Mouse (Mus musculus) myocyte (in vitro differentiated cells): ENCODE results near the gene Cdhr2. TPM values are rescaled to one million over a fixed set of nuclear protein-coding genes. Genes with fewer than 3 reads are reported as not detected.

Source experiments
- H3K27me3 ChIP-seq: one replicate; pipeline ENCODE4 v1.6.1; 2011; ENCODE audit not compliant: control insufficient read depth, insufficient read depth, insufficient read length
- H3K36me3 ChIP-seq: one replicate; pipeline ENCODE4 v1.6.1; 2011; ENCODE audit not compliant: control insufficient read depth, insufficient read depth
- H3K4me2 ChIP-seq: one replicate; pipeline ENCODE4 v1.6.1; 2011; ENCODE audit warnings: low read depth, control low read depth
- H3K4me3 ChIP-seq: one replicate; pipeline ENCODE4 v1.5.1; 2011; ENCODE audit warnings: mild to moderate bottlenecking, control low read depth, moderate library complexity
- H3K79me2 ChIP-seq: one replicate; pipeline ENCODE4 v1.6.1; 2011; ENCODE audit not compliant: control insufficient read depth, insufficient read depth
- H3ac ChIP-seq: one replicate; pipeline ENCODE4 v1.6.1; 2011; ENCODE audit not compliant: control insufficient read depth, insufficient read length
- CEBPB ChIP-seq: IDR thresholded peaks from 2 replicates; pipeline ENCODE4 v1.6.1; 2011; ENCODE audit warnings: mild to moderate bottlenecking, moderate library complexity; ENCODE audit not compliant: poor library complexity, insufficient read depth, severe bottlenecking
- E2F4 ChIP-seq: IDR thresholded peaks from one replicate; pipeline ENCODE4 v1.6.1; 2011; ENCODE audit warnings: mild to moderate bottlenecking, control low read depth, moderate library complexity; ENCODE audit not compliant: insufficient read depth
- MAX ChIP-seq: IDR thresholded peaks from one replicate; pipeline ENCODE4 v1.6.1; 2011; ENCODE audit warnings: low read depth, mild to moderate bottlenecking, control low read depth
- MYOD1 ChIP-seq, 3 experiments: IDR thresholded peaks; one replicate each; pipeline ENCODE4 v1.6.1; 2011; ENCODE audit warnings: control low read depth in 2 of 3, low read depth in 2 of 3, mild to moderate bottlenecking in 2 of 3, moderate library complexity in 1 of 3; ENCODE audit not compliant: insufficient read length in 2 of 3, control insufficient read depth in 1 of 3
- MYOG ChIP-seq, 3 experiments: IDR thresholded peaks; one replicate each; pipeline ENCODE4 v1.6.1; 2011; ENCODE audit warnings: control low read depth in 2 of 3, low read depth in 2 of 3, mild to moderate bottlenecking in 2 of 3; ENCODE audit not compliant: insufficient read length in 2 of 3, control insufficient read depth in 1 of 3, insufficient read depth in 1 of 3
- POLR2A ChIP-seq: IDR thresholded peaks from one replicate; pipeline ENCODE4 v1.6.1; 2011; ENCODE audit warnings: low read depth, mild to moderate bottlenecking, control low read depth, moderate library complexity; ENCODE audit not compliant: insufficient read length
- POLR2AphosphoS2 ChIP-seq: IDR thresholded peaks from one replicate; pipeline ENCODE4 v1.6.1; 2011; ENCODE audit warnings: low read depth, control low read depth; ENCODE audit not compliant: insufficient read length
- REST ChIP-seq: IDR thresholded peaks from one replicate; pipeline ENCODE4 v1.6.1; 2011; ENCODE audit warnings: mild to moderate bottlenecking, control low read depth, moderate library complexity; ENCODE audit not compliant: insufficient read depth, insufficient read length
- SRF ChIP-seq: IDR thresholded peaks from one replicate; pipeline ENCODE4 v1.6.1; 2011; ENCODE audit warnings: low read depth; ENCODE audit not compliant: control insufficient read depth, insufficient read length
- TCF12 ChIP-seq: IDR thresholded peaks from one replicate; pipeline ENCODE4 v1.6.1; 2011; ENCODE audit warnings: mild to moderate bottlenecking, control low read depth; ENCODE audit not compliant: poor library complexity, insufficient read depth, severe bottlenecking
- TCF3 ChIP-seq: IDR thresholded peaks from one replicate; pipeline ENCODE4 v1.6.1; 2011; ENCODE audit warnings: low read depth, control low read depth; ENCODE audit not compliant: insufficient read length
- USF1 ChIP-seq: IDR thresholded peaks from one replicate; pipeline ENCODE4 v1.6.1; 2011; ENCODE audit warnings: low read depth, mild to moderate bottlenecking, control low read depth, moderate library complexity
- polyA plus RNA-seq: library from polyadenylated mRNA; unstranded; fragments of >200 nt; fragmentation: generic; extraction: Trizol; gene quantifications from one replicate; pipeline ENCODE4 v1.2.1, GENCODE M21; 2012; ENCODE audit warnings: missing spikeins

The Cdhr2 gene
- polyA plus RNA-seq, 1 experiment: not detected

DNA sequence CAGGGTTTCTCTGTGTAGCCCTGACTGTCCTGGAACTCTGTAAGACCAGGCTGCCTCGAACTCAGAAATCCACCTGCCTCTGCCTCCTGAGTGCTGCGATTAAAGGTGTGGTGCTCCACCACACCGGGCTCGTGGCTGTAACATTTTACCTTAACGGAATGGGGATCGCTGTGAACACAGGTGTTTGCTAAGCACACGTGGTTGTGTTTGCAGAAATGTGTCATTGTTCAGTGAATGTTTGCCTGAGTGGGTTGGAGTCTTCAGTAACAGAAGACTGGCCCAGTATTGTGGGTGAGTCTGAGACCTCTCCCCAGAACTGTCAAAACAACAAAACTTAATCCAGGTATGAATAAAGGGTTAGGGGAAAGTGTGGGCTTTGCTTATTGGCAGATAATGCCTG lies 36.2 kb upstream of the Cdhr2 start:
- Histone ChIP-seq H3ac (no peak overlapping the region), H3K79me2 (no peaks in the 10 kb centered on the region), H3K36me3 (peaks cover 17% of the 10 kb centered on the region), H3K4me2 (no peak overlapping the region), H3K27me3 (no peaks in the 10 kb centered on the region), H3K4me3 (no peak overlapping the region)
- no peak for TF ChIP-seq MYOD1 (IDR thresholded peaks at IDR 0.05; ENCODE audit: control insufficient read depth in 1 of 3, insufficient read length in 2 of 3, low read depth in 2 of 3)
- TF ChIP-seq E2F4: no peak
- no peak for TF ChIP-seq MYOG (IDR thresholded peaks at IDR 0.05; ENCODE audit: control insufficient read depth in 1 of 3, insufficient read depth in 1 of 3, insufficient read length in 2 of 3, low read depth in 2 of 3)
- TF ChIP-seq CEBPB: no peak
- no peak for TF ChIP-seq TCF3
- TF ChIP-seq POLR2A: no peak
- TF ChIP-seq POLR2AphosphoS2: no peak
- no peak for TF ChIP-seq SRF
- no peak for TF ChIP-seq USF1
- no peak for TF ChIP-seq MAX
- TF ChIP-seq TCF12: no peak
- TF ChIP-seq REST: no peak

DNA sequence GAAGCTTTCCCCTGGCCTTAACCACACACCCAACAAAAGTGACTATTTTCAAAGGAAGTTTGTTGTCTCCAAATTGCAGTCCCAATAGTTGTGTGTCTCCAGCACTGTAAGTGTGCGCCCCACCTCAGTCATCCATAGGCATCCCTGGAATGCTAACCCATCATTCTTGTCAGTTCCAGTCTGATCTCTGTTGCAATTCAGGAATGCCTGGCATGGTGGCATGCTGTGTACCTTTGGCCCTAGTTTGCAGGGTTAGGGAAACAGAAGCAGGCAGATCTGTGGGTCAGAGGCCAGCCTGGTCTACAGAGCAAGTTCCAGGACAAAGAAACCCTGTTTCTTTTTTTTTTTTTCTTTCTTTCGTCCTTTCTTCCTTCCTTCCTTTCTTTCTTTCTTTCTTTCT lies 30.8 kb upstream of the Cdhr2 start:
- Histone ChIP-seq H3K27me3 (no peaks in the 10 kb centered on the region), H3K4me3 (no peak overlapping the region), H3K79me2 (no peaks in the 10 kb centered on the region), H3K4me2 (no peak overlapping the region), H3ac (no peak overlapping the region), H3K36me3 (peaks cover 6% of the 10 kb centered on the region)
- TF ChIP-seq MYOD1 (IDR thresholded peaks at IDR 0.05; ENCODE audit: control insufficient read depth in 1 of 3, insufficient read length in 2 of 3, low read depth in 2 of 3): no peak
- no peak for TF ChIP-seq CEBPB
- no peak for TF ChIP-seq MAX
- TF ChIP-seq POLR2A: no peak
- no peak for TF ChIP-seq MYOG (IDR thresholded peaks at IDR 0.05; ENCODE audit: control insufficient read depth in 1 of 3, insufficient read depth in 1 of 3, insufficient read length in 2 of 3, low read depth in 2 of 3)
- no peak for TF ChIP-seq USF1
- no peak for TF ChIP-seq TCF12
- no peak for TF ChIP-seq TCF3
- TF ChIP-seq E2F4: no peak
- no peak for TF ChIP-seq POLR2AphosphoS2
- no peak for TF ChIP-seq REST
- TF ChIP-seq SRF: no peak

DNA sequence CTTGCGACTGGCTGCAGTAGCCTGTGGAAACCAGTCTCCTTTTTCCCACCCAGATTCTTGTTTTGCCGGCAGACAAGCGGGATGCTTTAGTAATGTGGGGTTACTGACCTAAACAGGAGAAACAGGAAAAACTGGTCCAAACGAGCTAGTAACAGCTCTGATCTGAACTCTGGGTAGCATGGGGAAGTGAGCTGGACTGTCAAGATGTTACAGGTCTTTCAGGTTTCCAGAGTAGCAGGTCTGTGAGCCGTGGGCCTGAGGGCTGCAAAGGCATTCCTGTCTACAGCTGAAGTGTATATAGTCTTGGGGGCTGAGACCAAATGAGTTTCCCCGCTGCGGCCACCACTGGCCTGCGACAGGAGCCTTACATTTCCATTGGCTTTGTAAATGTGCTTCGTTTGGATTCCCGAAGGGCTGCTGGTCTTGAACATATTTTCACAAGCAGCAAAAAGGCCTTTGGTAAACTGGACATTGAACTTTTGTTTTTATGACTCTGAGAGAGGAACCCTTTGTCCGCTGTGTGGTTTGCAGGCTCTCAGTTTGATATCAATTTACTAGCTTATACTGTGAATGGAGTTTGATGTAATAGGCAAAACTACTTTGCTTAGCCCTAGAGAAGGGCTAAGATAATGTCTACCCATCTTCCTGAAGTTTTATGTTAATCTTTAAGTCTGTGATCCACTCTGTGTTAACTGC lies 25.2 kb upstream of the Cdhr2 start:
- Histone ChIP-seq H3K79me2 (no peaks in the 10 kb centered on the region), H3K4me2 (no peak overlapping the region), H3K27me3 (no peaks in the 10 kb centered on the region), H3K36me3 (peaks cover 7% of the 10 kb centered on the region), H3K4me3 (no peak overlapping the region), H3ac (no peak overlapping the region)
- TF ChIP-seq MYOD1 (IDR thresholded peaks at IDR 0.05; ENCODE audit: control insufficient read depth in 1 of 3, insufficient read length in 2 of 3, low read depth in 2 of 3) (no peak), USF1 (no peak), SRF (no peak), POLR2A (no peak), TCF12 (no peak), MYOG (IDR thresholded peaks at IDR 0.05; ENCODE audit: control insufficient read depth in 1 of 3, insufficient read depth in 1 of 3, insufficient read length in 2 of 3, low read depth in 2 of 3) (no peak), REST (no peak), CEBPB (no peak), MAX (no peak), TCF3 (no peak), POLR2AphosphoS2 (no peak), E2F4 (no peak)

DNA sequence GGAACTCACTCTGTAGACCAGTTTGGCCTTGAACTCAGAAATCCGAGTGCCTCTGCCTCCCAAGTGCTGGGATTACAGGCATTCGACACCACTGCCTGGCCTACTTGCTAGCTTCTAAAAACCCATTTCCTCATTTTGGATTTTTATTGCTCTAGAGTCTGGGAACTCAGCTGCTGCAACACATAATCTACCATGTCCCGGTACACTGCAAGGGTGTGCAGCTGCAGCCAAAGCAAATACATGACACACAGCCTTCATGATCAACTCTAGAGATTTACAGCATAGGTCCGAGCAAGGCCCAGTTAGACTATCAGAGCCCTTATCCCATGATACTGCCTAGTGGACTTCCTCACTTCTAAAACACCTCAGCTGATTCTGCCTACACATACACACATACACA lies 23.0 kb upstream of the Cdhr2 start:
- no peak overlapping the region for H3K4me3 ChIP-seq
- H3K27me3 ChIP-seq: no peaks in the 10 kb centered on the region
- H3K36me3 ChIP-seq: peaks cover 7% of the 10 kb centered on the region
- H3K79me2 ChIP-seq: no peaks in the 10 kb centered on the region
- H3K4me2 ChIP-seq: no peak overlapping the region
- no peak overlapping the region for H3ac ChIP-seq
- no peak for TF ChIP-seq TCF3
- no peak for TF ChIP-seq USF1
- TF ChIP-seq MAX: no peak
- TF ChIP-seq REST: no peak
- no peak for TF ChIP-seq POLR2AphosphoS2
- no peak for TF ChIP-seq POLR2A
- TF ChIP-seq MYOG (IDR thresholded peaks at IDR 0.05; ENCODE audit: control insufficient read depth in 1 of 3, insufficient read depth in 1 of 3, insufficient read length in 2 of 3, low read depth in 2 of 3): no peak
- no peak for TF ChIP-seq MYOD1 (IDR thresholded peaks at IDR 0.05; ENCODE audit: control insufficient read depth in 1 of 3, insufficient read length in 2 of 3, low read depth in 2 of 3)
- no peak for TF ChIP-seq TCF12
- TF ChIP-seq E2F4: no peak
- no peak for TF ChIP-seq SRF
- TF ChIP-seq CEBPB: no peak
